Mouse (Mus musculus) fibroblast of lung, adult 2 months (primary cell): Measurements from ENCODE around the gene Tead3.

ENCODE experiments used
- DNase-seq: peaks from one replicate; pipeline ENCODE4 v3.0.0-alpha.2; 2011; ENCODE audit warnings: low read depth

Tead3 gene

GRCm38 (mm10) chr17:28308297-28309195, 42.1 kb downstream of the Tead3 start:
- DNase-seq: no peak

GRCm38 (mm10) chr17:28305172-28305571, 45.4 kb downstream of the Tead3 start:
- no peak for DNase-seq

GRCm38 (mm10) chr17:28300850-28301249, 49.8 kb downstream of the Tead3 start:
- DNase-seq: no peak

GRCm38 (mm10) chr17:28300323-28300722, 50.3 kb downstream of the Tead3 start:
- no peak for DNase-seq

- DNase-seq: no peak
Measured at GRCm38 (mm10) chr17:28299669-28300320, 50.8 kb downstream of the Tead3 start.

GRCm38 (mm10) chr17:28298888-28299287, 51.7 kb downstream of the Tead3 start:
- no peak for DNase-seq

- DNase-seq: no peak
Measured at GRCm38 (mm10) chr17:28294449-28295333, 55.9 kb downstream of the Tead3 start.

- no peak for DNase-seq
Measured at GRCm38 (mm10) chr17:28293716-28294115, 56.9 kb downstream of the Tead3 start.

GRCm38 (mm10) chr17:28291346-28291745, 59.3 kb downstream of the Tead3 start:
- DNase-seq: no peak

GRCm38 (mm10) chr17:28290671-28291070, 59.9 kb downstream of the Tead3 start:
- no peak for DNase-seq

- DNase-seq: no peak
Measured at GRCm38 (mm10) chr17:28290262-28290661, 60.4 kb downstream of the Tead3 start.

GRCm38 (mm10) chr17:28287980-28288379, 62.6 kb downstream of the Tead3 start:
- no peak for DNase-seq

- DNase-seq: no peak
Measured at GRCm38 (mm10) chr17:28287578-28287977, 63.0 kb downstream of the Tead3 start.

- DNase-seq: no peak
Measured at GRCm38 (mm10) chr17:28286964-28287363, 63.7 kb downstream of the Tead3 start.

- no peak for DNase-seq
Measured at GRCm38 (mm10) chr17:28286133-28286532, 64.5 kb downstream of the Tead3 start.

- DNase-seq: no peak
Measured at GRCm38 (mm10) chr17:28283199-28283598, 67.4 kb downstream of the Tead3 start.

- no peak for DNase-seq
Measured at GRCm38 (mm10) chr17:28281866-28282441, 68.7 kb downstream of the Tead3 start.
